Mouse (Mus musculus) gastrocnemius, adult 2 months (tissue): ENCODE results near the gene Pik3cb. TPM values are rescaled to one million over a fixed set of nuclear protein-coding genes. Genes with fewer than 3 reads are reported as not detected.

Source experiments
- DNase-seq: peaks from one replicate; pipeline ENCODE4 v3.0.0; 2022
- H3K27ac ChIP-seq: fragments of 200-600 bp; 2 replicates; pipeline ENCODE4 v1.8.1; 2022; ENCODE audit warnings: mild to moderate bottlenecking
- H3K4me3 ChIP-seq: fragments of 200-600 bp; 2 replicates; pipeline ENCODE4 v1.8.1; 2022; ENCODE audit warnings: mild to moderate bottlenecking, moderate library complexity
- CTCF ChIP-seq: fragments of 200-600 bp; IDR thresholded peaks from 2 replicates; pipeline ENCODE4 v1.8.1; 2022; ENCODE audit warnings: antibody characterized with exemption, mild to moderate bottlenecking, moderate library complexity
- intact Hi-C: fragments of 180-260 bp; cut with DNase I; formaldehyde crosslinking; loops from one replicate; pipeline ENCODE4 v1.15.1; 2025
- long read RNA-seq, 2 experiments: library from polyadenylated mRNA; stranded (forward); transcript quantifications; one replicate each; pipeline ENCODE4 v2.0.0; 2021
- total RNA-seq, 2 experiments: library from RNA; stranded (reverse); gene quantifications; 2 replicates each; pipeline ENCODE4 v1.2.3; 2021

The Pik3cb gene
- 1 to 10 TPM; 4.5 to 6.1 TPM for total RNA-seq
- long read RNA-seq, experiment 1, full-length matches to known transcripts = 14 of 17 reads
- long read RNA-seq, experiment 1, partial matches to known transcripts = 1 of 17 reads
- long read RNA-seq, experiment 1, other reads (novel, unspliced or antisense) = 2 of 17 reads
- long read RNA-seq, experiment 2, full-length matches to known transcripts = 11 of 16 reads
- long read RNA-seq, experiment 2, partial matches to known transcripts = 0 of 16 reads
- long read RNA-seq, experiment 2, other reads (novel, unspliced or antisense) = 5 of 16 reads

GRCm38 (mm10) chr9:99140063-99140882 is at the start of gene Pik3cb:
Pik3cb (minus strand) TSS chr9:99140621.
- DNase-seq = peak; percentile 99
- intact Hi-C loops = loop anchor here (2.0 to 5.0 kb wide), 2 partner anchors 78 to 103 kb away; partner anchors contain the start of gene Cep70
- Histone ChIP-seq H3K27ac (peak within 1 kb of the TSS; percentile 87), H3K4me3 (peak within 1 kb of the TSS; percentile 94)
- TF ChIP-seq CTCF = no peak

- no peak overlapping the region for H3K27ac ChIP-seq
- no peak overlapping the region for H3K4me3 ChIP-seq
- DNase-seq = no peak
- intact Hi-C loops = no loop called here
- TF ChIP-seq CTCF = no peak
Measured at GRCm38 (mm10) chr9:99183043-99183670, 42.7 kb upstream of the Pik3cb start.

- no peak overlapping the region for H3K4me3 ChIP-seq
- H3K27ac ChIP-seq = no peak overlapping the region
- intact Hi-C loops = no loop called here
- DNase-seq = no peak
- TF ChIP-seq CTCF = no peak
Measured at GRCm38 (mm10) chr9:99182121-99182520, 41.7 kb upstream of the Pik3cb start.

- no peak for TF ChIP-seq CTCF
- H3K4me3 ChIP-seq = no peak overlapping the region
- DNase-seq = no peak
- no peak overlapping the region for H3K27ac ChIP-seq
- intact Hi-C loops = no loop called here
Measured at GRCm38 (mm10) chr9:99180272-99180671, 39.9 kb upstream of the Pik3cb start.

GRCm38 (mm10) chr9:99178736-99179135 is 38.3 kb upstream of the Pik3cb start:
- Histone ChIP-seq H3K27ac (no peak overlapping the region), H3K4me3 (no peak overlapping the region)
- intact Hi-C loops = no loop called here
- TF ChIP-seq CTCF = no peak
- no peak for DNase-seq

DNA sequence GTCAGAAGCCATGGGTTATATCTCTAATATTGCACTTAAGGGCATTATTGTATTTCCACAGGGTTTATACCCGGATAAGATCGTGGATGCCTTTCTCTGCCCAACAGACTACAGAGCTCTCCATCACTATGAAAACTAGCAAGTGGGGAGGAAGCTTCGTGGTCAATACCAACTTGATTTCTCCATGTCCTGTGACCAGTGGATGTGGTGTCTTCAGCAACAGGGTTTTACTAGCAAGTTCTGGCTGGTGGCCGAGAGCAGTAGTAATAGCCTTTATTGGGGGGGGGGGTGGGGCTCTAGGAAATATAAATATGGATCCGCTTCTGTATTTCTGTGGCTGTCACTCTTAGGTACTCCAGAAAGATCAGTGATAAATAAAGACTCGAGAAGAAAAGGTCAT is 35.4 kb upstream of the Pik3cb start:
- no peak for DNase-seq
- TF ChIP-seq CTCF = no peak
- intact Hi-C loops = no loop called here
- Histone ChIP-seq H3K4me3 (no peak overlapping the region), H3K27ac (no peak overlapping the region)

GRCm38 (mm10) chr9:99172811-99173210 is 32.4 kb upstream of the Pik3cb start:
- Histone ChIP-seq H3K27ac (no peak overlapping the region), H3K4me3 (no peak overlapping the region)
- DNase-seq = no peak
- intact Hi-C loops = no loop called here
- no peak for TF ChIP-seq CTCF

GRCm38 (mm10) chr9:99171186-99171585 is 30.8 kb upstream of the Pik3cb start:
- no peak for TF ChIP-seq CTCF
- no peak for DNase-seq
- intact Hi-C loops = no loop called here

GRCm38 (mm10) chr9:99169029-99169428 is 28.6 kb upstream of the Pik3cb start:
- no peak overlapping the region for H3K4me3 ChIP-seq
- TF ChIP-seq CTCF = no peak
- DNase-seq = no peak
- H3K27ac ChIP-seq = no peak overlapping the region
- intact Hi-C loops = no loop called here

More at GRCm38 (mm10) chr9:99171186-99171585, 30.8 kb upstream of the Pik3cb start:
- Histone ChIP-seq H3K27ac (no peak overlapping the region), H3K4me3 (no peak overlapping the region)

- intact Hi-C loops = no loop called here
- no peak overlapping the region for H3K27ac ChIP-seq
- H3K4me3 ChIP-seq = no peak overlapping the region
- DNase-seq = no peak
- no peak for TF ChIP-seq CTCF
Measured at GRCm38 (mm10) chr9:99166946-99167345, 26.5 kb upstream of the Pik3cb start.

- no peak for TF ChIP-seq CTCF
- DNase-seq = no peak
- no peak overlapping the region for H3K4me3 ChIP-seq
- no peak overlapping the region for H3K27ac ChIP-seq
- intact Hi-C loops = no loop called here
Measured at GRCm38 (mm10) chr9:99165956-99166355, 25.5 kb upstream of the Pik3cb start.

GRCm38 (mm10) chr9:99164664-99165226 is 24.3 kb upstream of the Pik3cb start:
- Histone ChIP-seq H3K27ac (no peak overlapping the region), H3K4me3 (no peak overlapping the region)
- no peak for TF ChIP-seq CTCF
- intact Hi-C loops = no loop called here
- no peak for DNase-seq

DNA sequence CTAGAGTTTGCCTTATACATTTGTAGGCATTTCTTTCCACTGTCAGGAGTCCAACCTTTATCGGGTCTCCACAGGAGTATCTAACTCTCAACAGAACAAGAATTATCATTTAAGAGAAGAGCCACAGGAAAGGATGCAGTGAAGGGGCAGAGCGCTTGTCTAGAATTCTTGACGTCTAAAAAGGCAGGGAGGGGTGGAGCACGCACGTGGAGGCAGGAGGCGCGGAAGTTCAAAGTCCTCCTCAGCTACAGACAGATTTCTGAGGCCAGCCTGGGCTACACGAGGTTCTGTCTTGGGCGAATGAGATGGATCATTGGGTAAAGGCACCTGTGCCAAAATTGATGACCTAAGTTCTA is 23.7 kb upstream of the Pik3cb start:
- DNase-seq = no peak
- intact Hi-C loops = no loop called here
- H3K4me3 ChIP-seq = no peak overlapping the region
- no peak overlapping the region for H3K27ac ChIP-seq
- no peak for TF ChIP-seq CTCF
